Mouse (Mus musculus) spleen, adult 18-20 months (tissue): ENCODE measurements around the gene Cd36.
"Not testable (repeated sequence)": the region's sequence is repeated elsewhere in the genome, so short reads cannot be mapped to it uniquely, and the experiment has no call there.

Experiments
- DNase-seq, 2 experiments: peaks; one replicate each; pipeline ENCODE4 v3.0.0; 2022; ENCODE audit warnings: mixed read lengths in 2 of 2

Cd36 gene

DNA sequence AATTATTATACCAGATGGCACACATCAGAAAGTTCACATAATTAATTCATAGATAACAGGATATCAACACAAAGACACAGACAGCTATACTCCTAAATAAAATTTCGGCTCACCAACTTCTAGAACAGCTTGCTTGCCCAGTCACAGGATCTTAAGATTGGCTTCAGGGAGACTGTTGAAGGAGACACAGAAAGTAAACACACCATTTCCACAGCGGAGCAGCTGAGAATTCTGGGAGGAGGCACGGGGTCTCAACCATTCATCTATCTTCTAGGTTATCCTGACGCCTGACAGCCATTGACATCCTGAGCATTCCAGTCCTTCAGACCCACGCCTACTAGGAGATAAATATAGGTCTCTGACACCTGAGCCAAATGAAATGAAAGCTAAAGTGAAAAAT lies at the start of gene Cd36:
Cd36 (minus strand) TSS at position 204 of the 400 bp plus-strand sequence.
- no peak for DNase-seq

DNA sequence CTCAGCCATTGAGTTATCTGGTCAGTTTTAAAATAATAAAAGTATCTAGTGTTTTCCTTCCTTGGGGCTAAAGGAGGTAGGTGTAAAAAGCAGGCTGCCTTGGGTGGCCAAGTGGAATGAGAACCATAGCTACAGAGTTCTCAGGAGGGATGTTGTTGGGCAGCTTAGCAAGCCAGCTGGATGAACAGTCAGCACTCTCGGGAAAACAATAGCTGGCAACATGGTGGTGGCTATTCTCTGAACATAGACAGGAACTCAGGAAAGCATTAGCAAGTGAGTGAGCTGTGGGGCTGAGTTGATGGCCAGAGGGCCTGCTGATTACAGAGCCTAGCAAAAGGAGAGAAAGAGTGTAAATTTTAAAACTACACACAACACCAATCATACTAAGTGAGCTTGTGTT lies 45.9 kb upstream of the Cd36 start:
- no peak for DNase-seq

GRCm38 (mm10) chr5:17931588-17931987 lies 43.0 kb upstream of the Cd36 start:
- not testable (repeated sequence) for DNase-seq

- no peak for DNase-seq
These were observed 40.5 kb upstream of the Cd36 start for GRCm38 (mm10) chr5:17929006-17929567.

GRCm38 (mm10) chr5:17928471-17928870 lies 39.9 kb upstream of the Cd36 start:
- no peak for DNase-seq

- DNase-seq = no peak
These were observed 35.5 kb upstream of the Cd36 start for GRCm38 (mm10) chr5:17924085-17924518.

- no peak for DNase-seq
These were observed 35.0 kb upstream of the Cd36 start for GRCm38 (mm10) chr5:17923648-17924047.

DNA sequence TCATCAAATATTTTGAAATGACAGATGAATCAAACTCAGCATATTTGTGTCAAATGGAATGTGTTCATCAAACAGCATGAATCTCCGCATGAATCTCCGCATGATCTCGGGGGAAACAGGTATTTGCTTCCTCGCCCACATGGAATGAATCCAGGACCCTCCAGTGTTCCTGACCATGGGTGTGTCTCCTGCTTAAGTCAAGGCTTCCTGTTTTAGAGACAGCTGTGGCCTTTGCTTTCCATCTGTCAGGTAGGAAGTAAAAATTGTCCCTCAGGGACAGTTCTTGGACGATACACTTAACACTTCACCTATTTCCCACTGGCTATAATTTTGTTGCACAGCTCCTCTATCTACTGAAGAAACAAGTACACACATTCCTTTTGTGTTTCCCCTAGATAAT lies 30.4 kb upstream of the Cd36 start:
- DNase-seq = no peak

- no peak for DNase-seq
These were observed 16.2 kb upstream of the Cd36 start for GRCm38 (mm10) chr5:17904766-17905165.

DNA sequence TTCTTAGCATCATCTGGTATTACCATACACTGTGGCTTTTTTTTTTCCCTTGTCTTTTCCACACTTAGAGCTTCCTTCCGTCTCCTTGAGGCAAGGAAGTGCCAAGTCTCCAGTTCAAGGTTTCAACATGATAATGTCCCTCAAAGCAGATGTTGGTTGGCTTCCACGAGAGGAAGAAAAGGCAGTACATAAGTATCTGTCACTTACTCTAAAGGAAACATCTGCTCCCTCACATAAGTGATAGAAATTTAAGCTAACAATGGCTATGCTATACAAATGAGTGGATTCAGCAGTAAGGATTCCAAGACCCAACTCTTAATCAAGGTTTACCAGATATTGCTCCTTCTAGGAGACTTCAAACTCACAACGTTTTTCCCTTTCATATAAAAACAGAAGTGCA lies 10.3 kb upstream of the Cd36 start:
- DNase-seq = no peak

DNA sequence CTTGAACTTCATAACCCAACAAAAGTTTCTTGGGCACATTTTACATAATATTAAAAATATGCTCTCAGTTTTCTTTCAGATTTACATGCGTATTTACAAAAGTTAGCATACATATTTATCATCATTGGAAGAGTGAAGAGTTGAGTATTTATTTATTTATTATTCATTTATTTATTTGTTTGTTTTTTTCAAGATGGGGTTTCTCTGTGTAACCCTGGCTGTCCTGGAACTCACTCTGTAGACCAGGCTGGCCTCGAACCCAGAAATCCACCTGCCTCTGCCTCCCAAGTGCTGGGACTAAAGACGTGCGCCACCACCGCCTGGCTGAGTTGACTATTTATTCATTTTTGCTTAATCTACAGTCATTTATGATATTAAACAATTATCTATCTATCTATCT lies 9.0 kb upstream of the Cd36 start:
- not testable (repeated sequence) for DNase-seq

DNA sequence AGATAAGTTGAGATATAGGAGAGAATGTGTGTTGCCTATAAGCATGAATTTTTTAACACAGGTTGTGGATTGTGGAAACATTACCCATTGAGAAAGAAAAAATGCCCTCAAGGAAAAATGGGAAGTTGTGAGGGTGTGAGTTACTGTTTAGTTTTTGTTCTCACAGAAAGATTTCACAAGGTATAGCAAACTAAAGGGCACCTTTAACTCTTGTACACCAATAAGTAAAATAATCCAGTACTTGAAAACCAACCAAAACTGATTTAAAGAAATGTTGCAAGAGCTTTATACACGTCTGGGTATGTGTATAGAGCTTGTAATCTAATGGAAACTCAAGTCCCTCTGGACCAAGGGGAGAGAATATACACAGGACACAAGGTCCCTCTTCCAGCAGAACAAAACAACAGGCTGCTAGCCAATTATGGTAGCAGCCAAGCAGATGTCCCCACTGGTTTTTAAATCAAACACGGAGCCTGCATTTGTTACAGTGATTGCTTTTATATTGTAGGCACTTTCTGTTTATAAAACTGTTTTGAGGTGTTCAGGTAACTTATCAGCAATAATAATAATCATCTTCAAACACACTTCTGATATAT lies 5.1 kb upstream of the Cd36 start:
- DNase-seq = no peak

- no peak for DNase-seq
These were observed 690 bp upstream of the Cd36 start for GRCm38 (mm10) chr5:17889291-17889690.

GRCm38 (mm10) chr5:17886377-17886776 lies 2.2 kb downstream of the Cd36 start:
- no peak for DNase-seq

- no peak for DNase-seq
These were observed 5.2 kb downstream of the Cd36 start for GRCm38 (mm10) chr5:17883357-17883875.

DNA sequence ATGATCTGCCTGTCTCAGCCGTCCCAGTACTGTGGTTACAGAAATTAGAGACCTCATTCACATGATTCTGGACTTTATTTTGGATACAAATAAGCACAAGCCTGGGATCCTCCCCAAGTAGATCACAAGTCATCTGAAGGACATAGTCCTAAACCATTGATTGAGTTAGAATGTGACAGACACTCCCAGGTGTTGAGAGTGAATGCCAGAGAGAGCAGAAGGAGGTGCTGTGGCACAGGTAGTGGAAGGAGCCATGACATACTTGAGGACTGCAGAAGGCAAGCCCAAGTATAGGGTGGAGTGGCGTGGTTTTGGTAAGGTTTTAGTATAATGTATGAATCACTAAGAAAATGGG lies 7.1 kb downstream of the Cd36 start:
- no peak for DNase-seq

GRCm38 (mm10) chr5:17880799-17881541 lies 7.6 kb downstream of the Cd36 start:
- no peak for DNase-seq

- DNase-seq = no peak
These were observed 8.7 kb downstream of the Cd36 start for GRCm38 (mm10) chr5:17879924-17880323.

DNA sequence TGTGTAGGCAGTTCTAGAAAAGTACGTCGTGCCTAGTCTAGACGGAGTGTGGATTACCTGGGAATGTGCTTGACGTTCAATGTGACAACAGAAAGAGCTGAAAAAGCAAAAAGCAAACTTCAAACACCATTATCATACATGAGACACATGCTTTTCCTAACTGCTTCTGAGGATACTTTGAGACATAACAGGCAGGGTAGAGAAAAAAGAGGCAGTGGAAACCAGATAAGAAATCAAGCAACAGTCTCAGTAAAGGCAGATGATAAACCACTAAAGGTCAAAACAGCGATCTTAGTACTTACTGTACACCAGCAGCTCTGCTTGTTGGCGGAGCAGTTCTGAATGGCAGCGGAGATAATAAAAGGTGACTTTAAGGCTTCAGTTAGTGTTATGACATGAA lies 11.6 kb downstream of the Cd36 start:
- no peak for DNase-seq

- DNase-seq = no peak
These were observed 12.0 kb downstream of the Cd36 start for GRCm38 (mm10) chr5:17876637-17877036.

- no peak for DNase-seq
These were observed 14.3 kb downstream of the Cd36 start for GRCm38 (mm10) chr5:17874335-17874734.

DNA sequence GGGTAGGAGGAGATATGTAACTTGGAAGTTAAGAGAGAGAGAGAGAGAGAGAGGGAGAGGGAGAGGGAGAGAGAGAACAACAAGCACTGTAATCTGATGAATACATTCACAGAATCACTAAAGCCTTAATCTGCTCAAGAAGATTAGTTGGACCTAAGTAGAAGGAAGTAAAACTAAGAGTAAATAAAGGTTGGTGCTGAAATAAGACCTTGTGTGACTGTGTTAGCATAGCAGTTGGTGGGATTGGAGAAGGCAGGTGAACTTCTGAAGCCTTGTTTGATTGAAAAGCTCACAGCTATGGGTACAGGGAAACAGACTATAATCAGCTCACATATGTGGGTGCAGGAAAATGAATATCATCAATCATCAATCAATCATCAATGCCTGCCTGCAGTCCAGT lies 23.2 kb downstream of the Cd36 start:
- no peak for DNase-seq

DNA sequence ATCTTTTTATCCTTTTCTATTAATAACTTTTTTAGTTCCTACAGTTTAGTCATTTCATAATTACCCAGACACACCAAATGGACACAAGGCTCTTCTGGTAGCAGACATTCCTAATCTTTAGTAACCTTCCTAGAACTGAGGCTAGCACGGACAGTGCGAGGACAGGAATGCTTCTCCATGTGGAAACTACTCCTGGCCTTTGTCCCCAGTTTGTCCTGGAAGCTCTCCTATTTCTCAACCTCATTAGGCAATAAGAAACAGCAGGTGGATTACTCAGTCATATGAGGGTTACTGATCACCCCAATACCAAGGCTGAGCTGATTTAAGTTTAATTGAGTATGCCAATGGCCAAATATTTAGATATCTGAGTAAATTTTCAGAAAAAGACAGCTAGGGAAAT lies 25.5 kb downstream of the Cd36 start:
- no peak for DNase-seq

- no peak for DNase-seq
These were observed 30.2 kb downstream of the Cd36 start for GRCm38 (mm10) chr5:17858399-17858798.
